In genomic region chr8:38766626-38767226, GRCm38 (mm10) we compare ENCODE assay signal across 16 mouse cellular contexts.
DNase-seq lines count a peak whose midpoint lies in the region; ATAC-seq and TF ChIP-seq lines count a peak whose summit lies in the region.
"Had no signal": no experiment of that assay in that cellular context is flagged by ENCODE, and none has a peak within 500 bp of the region (broad histone marks: within the 10 kb centered on the region; RNA-seq: fewer than 3 reads in every experiment).

No protein-coding gene starts in this region.

- no peaks in the 10 kb centered on the region for H3K36me3 ChIP-seq in forebrain, embryonic 16.5 days (ENCODE audit: control insufficient read depth, insufficient read depth)
- H3K36me3 ChIP-seq in forebrain, embryonic 10.5 days (replicated peaks), result no peaks in the 10 kb centered on the region
- H3K36me3 ChIP-seq: embryonic facial prominence, embryonic 10.5 days; embryonic facial prominence, embryonic 12.5 days; forebrain, embryonic 15.5 days had no signal

- H3K4me2 ChIP-seq in forebrain, embryonic 16.5 days (ENCODE audit: low read length), result no peak overlapping the region
- H3K4me2 ChIP-seq: embryonic facial prominence, embryonic 12.5 days; forebrain, embryonic 15.5 days had no signal

- 77% methylated on average over 5 of the region's 5 CpGs for WGBS in forebrain, embryonic 16.5 days
- 83% methylated on average over 5 of the region's 5 CpGs for WGBS in forebrain, embryonic 10.5 days
- WGBS in cerebellum, adult 2 months, result 75% methylated on average over 5 of the region's 5 CpGs

- no peak overlapping the region for H3K9ac ChIP-seq in forebrain, embryonic 16.5 days (replicated peaks; ENCODE audit: low read depth, low read length)
- H3K9ac ChIP-seq: embryonic facial prominence, embryonic 12.5 days; forebrain, embryonic 15.5 days had no signal

- H3K9me3 ChIP-seq in forebrain, embryonic 16.5 days (ENCODE audit: control insufficient read depth, low read length), result no peaks in the 10 kb centered on the region
- H3K9me3 ChIP-seq in forebrain, embryonic 10.5 days, result no peaks in the 10 kb centered on the region
- H3K9me3 ChIP-seq: embryonic facial prominence, embryonic 10.5 days; embryonic facial prominence, embryonic 12.5 days; forebrain, embryonic 15.5 days had no signal

- no peak for TF ChIP-seq POLR2A in brain, embryonic 14.5 days (IDR thresholded peaks at IDR 0.05; ENCODE audit: borderline replicate concordance, extremely low read depth, insufficient read depth, insufficient read length, poor library complexity, severe bottlenecking)
- no peak for TF ChIP-seq POLR2A in cerebellum, adult 2 months (IDR thresholded peaks at IDR 0.05; ENCODE audit: borderline replicate concordance, insufficient read depth, low read length)

- H3K4me1 ChIP-seq in forebrain, embryonic 16.5 days (replicated peaks; ENCODE audit: control insufficient read depth, insufficient read depth, low read length), result no peaks in the 10 kb centered on the region
- 0 out of 2 replicates have a peak, but pooled peaks cover 6% of the 10 kb centered on the region for H3K4me1 ChIP-seq in forebrain, embryonic 10.5 days
- no peaks in the 10 kb centered on the region for H3K4me1 ChIP-seq in cerebellum, adult 2 months (ENCODE audit: control insufficient read depth, insufficient read depth, low read length)
- H3K4me1 ChIP-seq: embryonic facial prominence, embryonic 10.5 days; embryonic facial prominence, embryonic 12.5 days; forebrain, embryonic 15.5 days had no signal

- ATAC-seq in forebrain, embryonic 16.5 days, result peak; percentile 72
- ATAC-seq: forebrain, embryonic 15.5 days had no signal

- no peak overlapping the region for H3K27ac ChIP-seq in forebrain, embryonic 16.5 days (ENCODE audit: low read length)
- H3K27ac ChIP-seq in forebrain, embryonic 10.5 days, result no peak overlapping the region
- no peak overlapping the region for H3K27ac ChIP-seq in cerebellum, adult 2 months (ENCODE audit: insufficient read depth, low read length)
- H3K27ac ChIP-seq: embryonic facial prominence, embryonic 10.5 days; embryonic facial prominence, embryonic 12.5 days; forebrain, embryonic 15.5 days had no signal

- no peaks in the 10 kb centered on the region for H3K27me3 ChIP-seq in forebrain, embryonic 16.5 days (replicated peaks; ENCODE audit: control insufficient read depth, insufficient read depth, low read length)
- no peaks in the 10 kb centered on the region for H3K27me3 ChIP-seq in forebrain, embryonic 10.5 days (ENCODE audit: poor library complexity, severe bottlenecking)
- no peaks in the 10 kb centered on the region for H3K27me3 ChIP-seq in cerebellum, adult 2 months (ENCODE audit: control insufficient read depth, insufficient read depth, low read length)
- H3K27me3 ChIP-seq: embryonic facial prominence, embryonic 12.5 days; forebrain, embryonic 15.5 days had no signal

- no peak for DNase-seq in forebrain, embryonic 10.5 days (ENCODE audit: extremely low spot score, low spot score)
- DNase-seq in brain, adult 2 months (ENCODE audit: low read depth, low spot score), result peak; percentile 15
- peak; percentile 15 for DNase-seq in brain, embryonic 14.5 days (ENCODE audit: low read depth)
- no peak for DNase-seq in right cerebral cortex, adult 2 months (ENCODE audit: low spot score in 2 of 2)
- no peak for DNase-seq in cerebellum, adult 2 months
- DNase-seq: adrenal gland, adult 2 months; adrenal gland, postnatal 10 days; adrenal gland, postnatal 25 days; cerebellum, adult 18-20 months; cerebellum, adult 9-10 months; cerebellum, postnatal 10 days; cerebellum, postnatal 25 days had no signal

- no peak overlapping the region for H3K4me3 ChIP-seq in forebrain, embryonic 16.5 days (replicated peaks; ENCODE audit: low read length)
- H3K4me3 ChIP-seq in forebrain, embryonic 10.5 days, result no peak overlapping the region
- H3K4me3 ChIP-seq in cerebellum, adult 2 months (replicated peaks; ENCODE audit: insufficient read depth, low read depth, low read length), result no peak overlapping the region
- H3K4me3 ChIP-seq: embryonic facial prominence, embryonic 10.5 days; embryonic facial prominence, embryonic 12.5 days; forebrain, embryonic 15.5 days had no signal

- no peak for TF ChIP-seq CTCF in brain, embryonic 14.5 days (IDR thresholded peaks at IDR 0.05; ENCODE audit: borderline replicate concordance, extremely low read depth, insufficient read depth, insufficient read length)
- TF ChIP-seq CTCF in cerebellum, adult 2 months (IDR thresholded peaks at IDR 0.05; ENCODE audit: borderline replicate concordance, insufficient read depth, low read depth, low read length), result no peak

Comparison
In these comparisons a context has a peak if more than half of its experiments do, and no peak if none do; other contexts are left out.
1. DNase-seq: peak in brain, adult 2 months (single experiment) and brain, embryonic 14.5 days (single experiment); none in forebrain, embryonic 10.5 days (single experiment), right cerebral cortex, adult 2 months (0 of 2) and cerebellum, adult 2 months (0 of 2).